Mouse (Mus musculus) liver, postnatal 0 days (tissue): ENCODE measurements around the gene Ubfd1. TPM values are rescaled to one million over a fixed set of nuclear protein-coding genes. Genes with fewer than 3 reads are reported as not detected.
A peak's percentile ranks its signal among the peaks of the same experiment; 100 is the strongest.

ENCODE experiments used
- ATAC-seq: fragments of 200-750 bp; cut with Nextera tagmentation; 2 replicates; pipeline ENCODE4 v1.8.0; 2017; ENCODE audit warnings: mild to moderate bottlenecking, moderate library complexity
- DNase-seq: peaks from one replicate; pipeline ENCODE4 v3.0.0-alpha.2; 2016
- H3K27ac ChIP-seq: fragments of 300-500 bp; sonication (generic); 2 replicates; pipeline ENCODE4 v1.5.1; 2014; ENCODE audit warnings: antibody characterized with exemption, moderate library complexity, mild to moderate bottlenecking, low read depth
- H3K27me3 ChIP-seq: fragments of 300-500 bp; sonication (generic); 2 replicates; pipeline ENCODE4 v1.6.1; 2014; ENCODE audit warnings: low read length, control low read depth, mixed read lengths; ENCODE audit not compliant: insufficient read depth
- H3K36me3 ChIP-seq: fragments of 300-500 bp; sonication (generic); replicated peaks from 2 replicates; pipeline ENCODE4 v1.6.1; 2014; ENCODE audit warnings: mild to moderate bottlenecking, control low read depth, low read length, moderate library complexity, mixed read lengths; ENCODE audit not compliant: insufficient read depth
- H3K4me1 ChIP-seq: fragments of 300-500 bp; sonication (generic); 2 replicates; pipeline ENCODE4 v1.6.1; 2014; ENCODE audit warnings: antibody characterized with exemption, mild to moderate bottlenecking, control low read depth; ENCODE audit not compliant: insufficient read depth
- H3K4me2 ChIP-seq: fragments of 300-500 bp; sonication (generic); 2 replicates; pipeline ENCODE4 v1.6.1; 2014; ENCODE audit warnings: low read depth, mild to moderate bottlenecking, low read length, moderate library complexity, mixed read lengths
- H3K4me3 ChIP-seq: fragments of 300-500 bp; sonication (generic); 2 replicates; pipeline ENCODE4 v1.5.1; 2014; ENCODE audit warnings: low read depth, low read length
- H3K9ac ChIP-seq: fragments of 300-500 bp; sonication (generic); replicated peaks from 2 replicates; pipeline ENCODE4 v1.6.1; 2014; ENCODE audit warnings: mild to moderate bottlenecking, moderate library complexity
- H3K9me3 ChIP-seq: fragments of 300-500 bp; sonication (generic); 2 replicates; pipeline ENCODE4 v1.6.1; 2016; ENCODE audit warnings: mild to moderate bottlenecking, control low read depth, low read length, mixed read lengths
- CTCF ChIP-seq: sonication (generic); IDR thresholded peaks from 2 replicates; pipeline ENCODE4 v1.5.1; 2016; ENCODE audit warnings: antibody characterized with exemption, low read depth
- EP300 ChIP-seq: IDR thresholded peaks from 2 replicates; pipeline ENCODE4 v1.6.1; 2016; ENCODE audit warnings: antibody characterized with exemption, low read depth, mild to moderate bottlenecking
- WGBS: fragments of 180-500 bp; shearing (Covaris S2); extraction: QIAGEN DNeasy Blood & Tissue Kit; methylation state at CpG from one replicate; pipeline ENCODE4 v1.1.7; 2014; ENCODE audit not compliant: insufficient replicate concordance; 5-methylcytosine and 5-hydroxymethylcytosine counted together
- polyA plus RNA-seq: library from polyadenylated mRNA; unstranded; fragments of >200 nt; fragmentation: Nextera tagmentation; extraction: Ambion mirVana; gene quantifications from 2 replicates; pipeline ENCODE4 v1.2.1, GENCODE M21; 2015

Ubfd1 gene
- polyA plus RNA-seq, 1 experiment from 2014 or later: 10.9 TPM

GRCm38 (mm10) chr7:122101747-122102244, 34.8 kb downstream of the Ubfd1 start, which contains the start of gene Ndufab1:
Gene Ndufab1, minus strand, starts transcription at chr7:122101886.
- Histone ChIP-seq H3K4me1 (peaks cover 9% of the 10 kb centered on the region), H3K4me2 (peak within 1 kb of the TSS; percentile 80), H3K27ac (peak within 1 kb of the TSS; percentile 72), H3K9me3 (no peaks in the 10 kb centered on the region), H3K4me3 (peak within 1 kb of the TSS; percentile 85), H3K9ac (peak within 1 kb of the TSS; percentile 90), H3K27me3 (no peaks in the 10 kb centered on the region), H3K36me3 (peaks cover 12% of the 10 kb centered on the region)
- under 1% methylated on average over 28 of the region's 43 CpGs for WGBS
- ATAC-seq (peak; percentile 100), DNase-seq (peak; percentile 89)
- TF ChIP-seq CTCF (peak; percentile 82), EP300 (no peak)

GRCm38 (mm10) chr7:122108206-122108605, 41.2 kb downstream of the Ubfd1 start:
- DNase-seq (no peak), ATAC-seq (no peak)
- H3K4me2 ChIP-seq: no peak overlapping the region
- no peak overlapping the region for H3K4me3 ChIP-seq
- H3K4me1 ChIP-seq: no peaks in the 10 kb centered on the region
- 75% methylated on average over 6 of the region's 6 CpGs for WGBS
- H3K9ac ChIP-seq: no peak overlapping the region
- no peaks in the 10 kb centered on the region for H3K9me3 ChIP-seq
- TF ChIP-seq EP300 (no peak), CTCF (no peak)
- peaks cover 31% of the 10 kb centered on the region for H3K36me3 ChIP-seq
- H3K27ac ChIP-seq: no peak overlapping the region
- H3K27me3 ChIP-seq: no peaks in the 10 kb centered on the region

GRCm38 (mm10) chr7:122123518-122123917, 56.5 kb downstream of the Ubfd1 start:
- WGBS: 53% methylated on average over 4 of the region's 4 CpGs

GRCm38 (mm10) chr7:122125636-122126035, 58.7 kb downstream of the Ubfd1 start:
- ATAC-seq: no peak
- no peak for DNase-seq
- Histone ChIP-seq H3K4me1 (peaks cover 2% of the 10 kb centered on the region; the same call in 1 of the 2 replicates), H3K9ac (no peak overlapping the region), H3K27ac (no peak overlapping the region), H3K9me3 (no peaks in the 10 kb centered on the region), H3K36me3 (peaks cover 37% of the 10 kb centered on the region), H3K4me2 (no peak overlapping the region), H3K4me3 (no peak overlapping the region), H3K27me3 (no peaks in the 10 kb centered on the region)
- WGBS: 82% methylated on average over 8 of the region's 8 CpGs
- TF ChIP-seq CTCF (peak; percentile 20; the same call in 1 of the 2 replicates), EP300 (no peak)

More at GRCm38 (mm10) chr7:122123518-122123917, 56.5 kb downstream of the Ubfd1 start:
- Histone ChIP-seq H3K27ac (peak overlapping the region; percentile 23; the same call in 1 of the 2 replicates), H3K36me3 (peaks cover 37% of the 10 kb centered on the region), H3K4me3 (no peak overlapping the region), H3K4me1 (peaks cover 2% of the 10 kb centered on the region; the same call in 1 of the 2 replicates), H3K9ac (no peak overlapping the region), H3K4me2 (no peak overlapping the region), H3K27me3 (no peaks in the 10 kb centered on the region), H3K9me3 (no peaks in the 10 kb centered on the region)
- TF ChIP-seq CTCF (no peak), EP300 (no peak)
- DNase-seq (no peak), ATAC-seq (peak; percentile 56)

- H3K36me3 ChIP-seq: peaks cover 34% of the 10 kb centered on the region
- H3K4me3 ChIP-seq: no peak overlapping the region
- no peaks in the 10 kb centered on the region for H3K9me3 ChIP-seq
- no peak overlapping the region for H3K9ac ChIP-seq
- peaks cover 2% of the 10 kb centered on the region for H3K4me1 ChIP-seq
- WGBS: 88% methylated on average over 11 of the region's 11 CpGs
- H3K27ac ChIP-seq: no peak overlapping the region
- no peak overlapping the region for H3K4me2 ChIP-seq
- H3K27me3 ChIP-seq: no peaks in the 10 kb centered on the region
- no peak for DNase-seq
- TF ChIP-seq CTCF (no peak), EP300 (no peak)
- no peak for ATAC-seq
These were observed 60.0 kb downstream of the Ubfd1 start for GRCm38 (mm10) chr7:122126946-122127345.

Other genes starting within 250 kb of the Ubfd1 start
- 0.07 and 0.09 TPM in 2 replicates for gene Scnn1b, start 202.1 kb upstream of the Ubfd1 start, polyA plus RNA-seq
- gene Cog7, start 85.5 kb upstream of the Ubfd1 start, polyA plus RNA-seq: 4.2 and 5.4 TPM in 2 replicates
- 9.7 and 10.1 TPM in 2 replicates for gene Gga2, start 46.0 kb upstream of the Ubfd1 start, polyA plus RNA-seq
- gene Ears2, start 88 bp downstream of the Ubfd1 start, polyA plus RNA-seq: 8.3 TPM in 2 replicates
- 554 and 564 TPM in 2 replicates for gene Ndufab1, start 34.7 kb downstream of the Ubfd1 start, polyA plus RNA-seq
- gene Palb2, start 65.8 kb downstream of the Ubfd1 start, polyA plus RNA-seq: 4.5 and 6.5 TPM in 2 replicates
- 30.5 and 33.1 TPM in 2 replicates for gene Dctn5, start 65.9 kb downstream of the Ubfd1 start, polyA plus RNA-seq
- 35.9 and 43.4 TPM in 2 replicates for gene Plk1, start 92.3 kb downstream of the Ubfd1 start, polyA plus RNA-seq
- not detected in 2 replicates for gene Ern2, start 119.0 kb downstream of the Ubfd1 start, polyA plus RNA-seq
- gene Chp2, start 152.3 kb downstream of the Ubfd1 start, polyA plus RNA-seq: 2.1 and 2.9 TPM in 2 replicates
- gene Prkcb, start 221.6 kb downstream of the Ubfd1 start, polyA plus RNA-seq: 8.1 TPM in 2 replicates